18 mouse cellular contexts compared by ENCODE assay signal in genomic region chr9:118253829-118254228, GRCm38 (mm10).
DNase-seq lines count a peak whose midpoint lies in the region; ATAC-seq and TF ChIP-seq lines count a peak whose summit lies in the region.
"Had no signal": no experiment of that assay in that cellular context is flagged by ENCODE, and none has a peak within 500 bp of the region (broad histone marks: within the 10 kb centered on the region; RNA-seq: fewer than 3 reads in every experiment).

No protein-coding gene starts in this region.

- no peak overlapping the region for H3K4me3 ChIP-seq in lung, embryonic 14.5 days (ENCODE audit: low read depth, low read length)
- H3K4me3 ChIP-seq in layer of hippocampus, adult 2 months, result no peak overlapping the region
- H3K4me3 ChIP-seq: hindbrain, embryonic 12.5 days; intestine, embryonic 15.5 days; liver, embryonic 15.5 days; neural tube, embryonic 12.5 days had no signal

- no peaks in the 10 kb centered on the region for H3K4me1 ChIP-seq in lung, embryonic 14.5 days (ENCODE audit: insufficient read depth)
- H3K4me1 ChIP-seq: intestine, embryonic 15.5 days; liver, embryonic 15.5 days had no signal

- TF ChIP-seq CTCF in lung, embryonic 14.5 days (IDR thresholded peaks at IDR 0.05; ENCODE audit: low read depth), result 0 out of 2 replicates have a peak, but pooled peaks have one; percentile 7
- TF ChIP-seq CTCF in layer of hippocampus, adult 2 months (conservative IDR thresholded peaks at IDR 0.05), result no peak

- no peaks in the 10 kb centered on the region for H3K27me3 ChIP-seq in lung, embryonic 14.5 days (ENCODE audit: insufficient read depth, low read length)
- H3K27me3 ChIP-seq: hindbrain, embryonic 12.5 days; intestine, embryonic 15.5 days; liver, embryonic 15.5 days had no signal

- DNase-seq in CD4-positive, CD25-positive, alpha-beta regulatory T cell, adult 2 months (ENCODE audit: low read depth, low spot score), result peak; percentile 53
- DNase-seq in lung, embryonic 14.5 days, result no peak
- no peak for DNase-seq in lung, postnatal 36 days
- DNase-seq in cerebellum, adult 8-10 months, result peak; percentile 60
- peak; percentile 48 for DNase-seq in naive thymus-derived CD4-positive, alpha-beta T cell, adult 2 months (ENCODE audit: low read depth)
- no peak for DNase-seq in layer of hippocampus, adult 2 months (ENCODE audit: low spot score in 2 of 2)
- no peak for DNase-seq in urinary bladder, postnatal 10 days (ENCODE audit: low spot score)
- DNase-seq: adrenal gland, postnatal 25 days; kidney, postnatal 14 days; right cerebral cortex, postnatal 25 days; thymus, postnatal 14 days had no signal

- H3K9me3 ChIP-seq in lung, embryonic 14.5 days (ENCODE audit: low read depth, low read length), result no peaks in the 10 kb centered on the region
- H3K9me3 ChIP-seq: hindbrain, embryonic 12.5 days; intestine, embryonic 15.5 days; liver, embryonic 15.5 days; neural tube, embryonic 12.5 days had no signal

- H3K9ac ChIP-seq in lung, embryonic 14.5 days, result no peak overlapping the region
- H3K9ac ChIP-seq: hindbrain, embryonic 12.5 days; intestine, embryonic 15.5 days; liver, embryonic 15.5 days; neural tube, embryonic 12.5 days had no signal

- no peak overlapping the region for H3K4me2 ChIP-seq in lung, embryonic 14.5 days
- H3K4me2 ChIP-seq: hindbrain, embryonic 12.5 days; intestine, embryonic 15.5 days; liver, embryonic 15.5 days; neural tube, embryonic 12.5 days had no signal

- no peak overlapping the region for H3K27ac ChIP-seq in lung, embryonic 14.5 days (ENCODE audit: low read depth)
- no peak overlapping the region for H3K27ac ChIP-seq in layer of hippocampus, adult 2 months
- H3K27ac ChIP-seq: hindbrain, embryonic 12.5 days; intestine, embryonic 15.5 days; liver, embryonic 15.5 days; neural tube, embryonic 12.5 days; stomach, postnatal 0 days had no signal

- no peak for ATAC-seq in CD4-positive, CD25-positive, alpha-beta regulatory T cell, adult 4 months
- ATAC-seq in lung, embryonic 14.5 days (ENCODE audit: insufficient read depth), result no peak
- ATAC-seq: forebrain, embryonic 14.5 days; intestine, embryonic 15.5 days had no signal

- H3K36me3 ChIP-seq in lung, embryonic 14.5 days (ENCODE audit: insufficient read depth), result no peaks in the 10 kb centered on the region
- H3K36me3 ChIP-seq: hindbrain, embryonic 12.5 days; intestine, embryonic 15.5 days; liver, embryonic 15.5 days; neural tube, embryonic 12.5 days had no signal

Comparison
In these comparisons a context has a peak if more than half of its experiments do, and no peak if none do; other contexts are left out.
1. DNase-seq: peak in CD4-positive, CD25-positive, alpha-beta regulatory T cell, adult 2 months (single experiment), cerebellum, adult 8-10 months (single experiment) and naive thymus-derived CD4-positive, alpha-beta T cell, adult 2 months (single experiment); none in lung, embryonic 14.5 days (single experiment), lung, postnatal 36 days (single experiment), layer of hippocampus, adult 2 months (0 of 2) and urinary bladder, postnatal 10 days (single experiment).